Mouse (Mus musculus): ENCODE results near the gene Psmb1. TPM values are rescaled to one million over a fixed set of nuclear protein-coding genes. Genes with fewer than 3 reads are reported as not detected.

Gene Psmb1
- 182 and 191 TPM in 2 replicates for polyA plus RNA-seq (2012; rRNA removed)

GRCm38 (mm10) chr17:15499656-15500394, at the start of gene Psmb1, which contains the start of gene Tbp:
TSS of gene Psmb1 (minus strand) at chr17:15499751.
TSS of gene Tbp (plus strand) at chr17:15499888.

GRCm38 (mm10) chr17:15526986-15527810, 27.6 kb upstream of the Psmb1 start, which contains the start of gene Pdcd2:
TSS of gene Pdcd2 (minus strand) at chr17:15527301.

Other genes starting within 250 kb of the Psmb1 start
- gene Dll1, start 122.9 kb downstream of the Psmb1 start, polyA plus RNA-seq (2012; rRNA removed) = 26.8 and 28.3 TPM in 2 replicates
- gene Fam120b, start 103.5 kb downstream of the Psmb1 start, polyA plus RNA-seq (2012; rRNA removed) = 27.2 and 27.4 TPM in 2 replicates
- gene Tbp, start 137 bp upstream of the Psmb1 start, polyA plus RNA-seq (2012; rRNA removed) = 70.5 and 71.9 TPM in 2 replicates
- gene Pdcd2, start 27.6 kb upstream of the Psmb1 start, polyA plus RNA-seq (2012; rRNA removed) = 33.4 and 35.5 TPM in 2 replicates
- gene Prdm9, start 64.6 kb upstream of the Psmb1 start, polyA plus RNA-seq (2012; rRNA removed) = 2.0 and 2.6 TPM in 2 replicates
- gene Chd1, start 205.2 kb upstream of the Psmb1 start, polyA plus RNA-seq (2012; rRNA removed) = 6.5 and 7.0 TPM in 2 replicates